Mouse (Mus musculus) MEL (cell line): ENCODE data around the gene Zc3h13. TPM values are rescaled to one million over a fixed set of nuclear protein-coding genes. Genes with fewer than 3 reads are reported as not detected.

Source experiments
- DNase-seq: peaks from one replicate; pipeline ENCODE4 v3.0.0; 2011; ENCODE audit warnings: low read depth, low spot score
- H3K27ac ChIP-seq: 2 replicates; pipeline ENCODE4 v1.5.1; 2012; ENCODE audit warnings: low read depth, mild to moderate bottlenecking, control low read depth, low read length, moderate library complexity; ENCODE audit not compliant: control insufficient read depth
- H3K27me3 ChIP-seq, 2 experiments: fragments of 150-350 bp in 1 of 2; sonication (generic) in 1 of 2; 2 replicates each; pipeline ENCODE4 v1.6.1; 2012; ENCODE audit warnings: low read length in 2 of 2, mild to moderate bottlenecking in 2 of 2, improper control_type of control experiment in 1 of 2, moderate library complexity in 1 of 2; ENCODE audit not compliant: insufficient read depth in 2 of 2, control insufficient read depth in 1 of 2
- H3K36me3 ChIP-seq, 2 experiments: 2 replicates each; pipeline ENCODE4 v1.6.1; 2012 to 2014; ENCODE audit warnings: low read length in 2 of 2, improper control_type of control experiment in 1 of 2, inconsistent platforms in 1 of 2, mild to moderate bottlenecking in 1 of 2; ENCODE audit not compliant: insufficient read depth in 2 of 2, control insufficient read depth in 1 of 2
- H3K4me1 ChIP-seq, 2 experiments: fragments of 150-350 bp in 1 of 2; sonication (generic) in 1 of 2; 2 replicates each; pipeline ENCODE4 v1.6.1; 2012; ENCODE audit warnings: low read length in 2 of 2, improper control_type of control experiment in 1 of 2, mild to moderate bottlenecking in 1 of 2; ENCODE audit not compliant: insufficient read depth in 2 of 2, control insufficient read depth in 1 of 2
- H3K4me3 ChIP-seq, 2 experiments: fragments of 150-350 bp in 1 of 2; sonication (generic) in 1 of 2; 2 replicates each; pipeline ENCODE4 v1.5.1; 2012; ENCODE audit warnings: low read depth in 2 of 2, low read length in 2 of 2, mild to moderate bottlenecking in 2 of 2, moderate library complexity in 2 of 2, control low read depth in 1 of 2, improper control_type of control experiment in 1 of 2; ENCODE audit not compliant: control insufficient read depth in 1 of 2, insufficient read depth in 1 of 2
- H3K79me2 ChIP-seq: 2 replicates; pipeline ENCODE4 v1.6.1; 2012; ENCODE audit warnings: mild to moderate bottlenecking, low read length, moderate library complexity; ENCODE audit not compliant: control insufficient read depth, poor library complexity, insufficient read depth
- H3K9ac ChIP-seq: 2 replicates; pipeline ENCODE4 v1.6.1; 2012; ENCODE audit warnings: low read depth, mild to moderate bottlenecking, control low read depth, low read length, moderate library complexity; ENCODE audit not compliant: control insufficient read depth, poor library complexity, severe bottlenecking
- H3K9me3 ChIP-seq: fragments of 150-350 bp; sonication (generic); replicated peaks from 2 replicates; pipeline ENCODE4 v1.6.1; 2012; ENCODE audit warnings: mild to moderate bottlenecking, low read length, improper control_type of control experiment, moderate library complexity; ENCODE audit not compliant: insufficient read depth
- E2F4 ChIP-seq: IDR thresholded peaks from 2 replicates; pipeline ENCODE4 v1.6.1; 2011; ENCODE audit warnings: low read depth, low read length, improper control_type of control experiment, borderline replicate concordance
- ELF1 ChIP-seq: IDR thresholded peaks from 2 replicates; pipeline ENCODE4 v1.6.1; 2014; ENCODE audit warnings: low read depth, mild to moderate bottlenecking, inconsistent platforms, low read length, improper control_type of control experiment, moderate library complexity
- ETS1 ChIP-seq: IDR thresholded peaks from 2 replicates; pipeline ENCODE4 v1.6.1; 2012; ENCODE audit warnings: low read depth, mild to moderate bottlenecking, inconsistent platforms, low read length, improper control_type of control experiment, moderate library complexity
- GATA1 ChIP-seq: IDR thresholded peaks from 2 replicates; pipeline ENCODE4 v1.6.1; 2011; ENCODE audit warnings: low read depth, low read length, improper control_type of control experiment
- JUND ChIP-seq: IDR thresholded peaks from 2 replicates; pipeline ENCODE4 v1.6.1; 2011; ENCODE audit warnings: low read depth, mild to moderate bottlenecking, improper control_type of control experiment, low read length
- KAT2A ChIP-seq: conservative IDR thresholded peaks from 2 replicates; pipeline ENCODE4 v1.6.1; 2012; ENCODE audit warnings: low read depth, low read length, improper control_type of control experiment, inconsistent platforms
- MAX ChIP-seq: IDR thresholded peaks from 2 replicates; pipeline ENCODE4 v1.6.1; 2011; ENCODE audit warnings: low read length, improper control_type of control experiment
- MYB ChIP-seq: IDR thresholded peaks from 2 replicates; pipeline ENCODE4 v1.6.1; 2011; ENCODE audit warnings: mild to moderate bottlenecking, low read depth, low read length, improper control_type of control experiment
- NELFE ChIP-seq: IDR thresholded peaks from 2 replicates; pipeline ENCODE4 v1.6.1; 2011; ENCODE audit warnings: low read depth, low read length, improper control_type of control experiment
- NRF1 ChIP-seq: IDR thresholded peaks from 2 replicates; pipeline ENCODE4 v1.6.1; 2014; ENCODE audit warnings: low read depth, mild to moderate bottlenecking, inconsistent platforms, low read length, improper control_type of control experiment, moderate library complexity; ENCODE audit not compliant: poor library complexity, insufficient read depth, severe bottlenecking
- POLR2A ChIP-seq, 2 experiments: IDR thresholded peaks; 2 replicates each; pipeline ENCODE4 v1.6.1; 2011 to 2012; ENCODE audit warnings: low read length in 2 of 2, mild to moderate bottlenecking in 2 of 2, control low read depth in 1 of 2, improper control_type of control experiment in 1 of 2, low read depth in 1 of 2, moderate library complexity in 1 of 2; ENCODE audit not compliant: control insufficient read depth in 1 of 2, insufficient read depth in 1 of 2, poor library complexity in 1 of 2
- POLR2AphosphoS2 ChIP-seq: IDR thresholded peaks from 2 replicates; pipeline ENCODE4 v1.6.1; 2011; ENCODE audit warnings: low read length, improper control_type of control experiment
- POLR2AphosphoS5 ChIP-seq: IDR thresholded peaks from 2 replicates; pipeline ENCODE4 v1.6.1; 2012; ENCODE audit warnings: low read depth, borderline replicate concordance, mild to moderate bottlenecking, inconsistent platforms, low read length, moderate library complexity, mixed read lengths
- SIN3A ChIP-seq: IDR thresholded peaks from 2 replicates; pipeline ENCODE4 v1.6.1; 2012; ENCODE audit warnings: low read length, improper control_type of control experiment, inconsistent platforms
- SMC3 ChIP-seq: IDR thresholded peaks from 2 replicates; pipeline ENCODE4 v1.6.1; 2011; ENCODE audit warnings: low read depth, low read length, improper control_type of control experiment
- TBP ChIP-seq: IDR thresholded peaks from 2 replicates; pipeline ENCODE4 v1.8.0; 2011; ENCODE audit warnings: low read depth, low read length, improper control_type of control experiment
- ZC3H11A ChIP-seq: IDR thresholded peaks from 2 replicates; pipeline ENCODE4 v1.6.1; 2012; ENCODE audit warnings: low read depth, mild to moderate bottlenecking, inconsistent platforms, low read length, improper control_type of control experiment
- ZMIZ1 ChIP-seq: IDR thresholded peaks from 2 replicates; pipeline ENCODE4 v1.6.1; 2012; ENCODE audit warnings: low read depth, mild to moderate bottlenecking, inconsistent platforms, low read length, improper control_type of control experiment, moderate library complexity
- polyA plus RNA-seq, 2 experiments: library from polyadenylated mRNA; stranded (reverse) in 1 of 2; unstranded in 1 of 2; fragments of >175 nt in 1 of 2; fragments of >200 nt in 1 of 2; gene quantifications; 2 replicates each; pipeline versions ENCODE4 v1.2.1 to v1.2.4; 2012; ENCODE audit warnings: low replicate concordance in 2 of 2, low read depth in 1 of 2; ENCODE audit not compliant: insufficient read length in 2 of 2, insufficient read depth in 1 of 2, missing spikeins in 1 of 2
- total RNA-seq: library from RNA; depleted of rRNA; stranded (reverse); fragments of 300-350 nt; gene quantifications from 2 replicates; pipeline ENCODE4 v1.2.3, GENCODE M21; 2012

Gene Zc3h13
- total and polyA plus RNA-seq, 3 experiments = 17.5 to 145 (median 41.8) TPM

DNA sequence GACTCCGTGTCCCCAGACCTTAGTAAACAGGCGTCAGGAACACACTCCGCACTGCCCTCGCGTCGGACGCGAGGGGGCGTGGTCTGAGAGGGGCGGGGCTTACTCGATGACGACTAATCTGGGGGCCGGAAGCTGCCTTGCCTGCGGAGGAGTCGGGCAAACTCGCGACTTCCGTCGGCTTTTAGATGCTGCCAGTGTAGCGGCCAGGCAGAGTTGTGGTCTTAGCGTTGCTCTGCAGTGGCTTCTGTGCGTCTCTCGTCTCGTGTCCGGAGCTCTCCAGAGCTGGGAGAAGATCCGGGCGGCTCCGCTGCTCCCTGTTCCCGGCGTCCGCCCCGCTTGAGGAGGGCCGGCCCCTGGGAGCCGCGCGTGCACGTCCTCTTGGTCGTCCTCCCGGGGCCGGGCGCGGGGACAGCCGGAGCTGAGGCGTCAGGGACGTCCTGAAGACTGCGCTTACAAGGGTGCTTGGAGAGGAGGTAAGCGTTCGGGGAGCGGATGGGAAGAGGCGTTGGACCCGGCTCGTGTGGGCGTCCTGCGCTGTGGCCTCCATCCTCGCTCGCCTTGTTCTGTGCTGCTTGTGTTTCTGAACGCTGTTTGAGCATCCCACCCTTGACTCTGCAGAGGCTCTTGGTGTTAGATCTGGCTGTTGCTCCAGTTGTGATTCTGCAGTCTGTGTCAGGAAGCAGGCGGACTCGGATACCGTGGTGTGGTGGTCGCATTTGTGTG lies at the start of gene Zc3h13 (continued):
- TF ChIP-seq POLR2A (IDR thresholded peaks at IDR 0.05; ENCODE audit: control insufficient read depth in 1 of 2, insufficient read depth in 1 of 2, low read depth in 1 of 2, low read length in 2 of 2, poor library complexity in 1 of 2) = peak; percentile 66 to 94; a peak in 3 of 4 replicates
- TF ChIP-seq ETS1 = 0 out of 2 replicates have a peak, but pooled peaks have one; percentile 35
- no peak for TF ChIP-seq GATA1
- TF ChIP-seq SMC3 = no peak
- peak; percentile 76; the same call in 1 of the 2 replicates for TF ChIP-seq MAX
- TF ChIP-seq, all 39 proteins: peak for 21

DNA sequence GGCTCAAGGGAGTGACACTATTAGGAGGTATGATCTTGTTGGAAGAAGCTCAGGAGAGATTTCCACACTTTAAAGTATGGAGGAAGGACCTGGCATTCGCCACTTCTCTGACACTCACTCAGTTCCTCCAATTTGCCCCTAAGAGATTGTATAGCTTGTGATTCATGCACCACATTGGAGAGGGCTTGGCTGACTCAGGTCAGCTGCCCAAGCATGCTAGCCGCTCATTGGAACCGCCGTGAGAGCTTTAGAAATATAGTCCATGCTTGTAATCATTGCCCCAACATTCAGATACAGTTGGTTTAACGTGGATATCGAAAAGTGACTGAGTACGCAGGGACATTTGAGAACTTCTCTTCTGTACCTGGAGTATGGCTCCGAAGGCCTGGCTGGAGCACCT lies 48.6 kb upstream of the Zc3h13 start:
- DNase-seq = no peak
- no peak overlapping the region for H3K4me3 ChIP-seq
- no peak overlapping the region for H3K27ac ChIP-seq
- peaks cover 6 to 13% of the 10 kb centered on the region in 2 experiments; a peak in 3 of 4 replicates for H3K4me1 ChIP-seq
- H3K27me3 ChIP-seq = no peaks in the 10 kb centered on the region
- peaks cover 0 to 15% of the 10 kb centered on the region in 2 experiments; a peak in 2 of 4 replicates for H3K36me3 ChIP-seq
- no peaks in the 10 kb centered on the region for H3K9me3 ChIP-seq
- no peak overlapping the region for H3K9ac ChIP-seq
- no peaks in the 10 kb centered on the region for H3K79me2 ChIP-seq
- no peak for TF ChIP-seq MAX
- TF ChIP-seq POLR2A (IDR thresholded peaks at IDR 0.05; ENCODE audit: control insufficient read depth in 1 of 2, insufficient read depth in 1 of 2, low read depth in 1 of 2, low read length in 2 of 2, poor library complexity in 1 of 2) = no peak
- no peak for TF ChIP-seq POLR2AphosphoS5
- TF ChIP-seq KAT2A = no peak
- no peak for TF ChIP-seq JUND
- TF ChIP-seq NELFE = no peak
- no peak for TF ChIP-seq NRF1
- no peak for TF ChIP-seq E2F4

DNA sequence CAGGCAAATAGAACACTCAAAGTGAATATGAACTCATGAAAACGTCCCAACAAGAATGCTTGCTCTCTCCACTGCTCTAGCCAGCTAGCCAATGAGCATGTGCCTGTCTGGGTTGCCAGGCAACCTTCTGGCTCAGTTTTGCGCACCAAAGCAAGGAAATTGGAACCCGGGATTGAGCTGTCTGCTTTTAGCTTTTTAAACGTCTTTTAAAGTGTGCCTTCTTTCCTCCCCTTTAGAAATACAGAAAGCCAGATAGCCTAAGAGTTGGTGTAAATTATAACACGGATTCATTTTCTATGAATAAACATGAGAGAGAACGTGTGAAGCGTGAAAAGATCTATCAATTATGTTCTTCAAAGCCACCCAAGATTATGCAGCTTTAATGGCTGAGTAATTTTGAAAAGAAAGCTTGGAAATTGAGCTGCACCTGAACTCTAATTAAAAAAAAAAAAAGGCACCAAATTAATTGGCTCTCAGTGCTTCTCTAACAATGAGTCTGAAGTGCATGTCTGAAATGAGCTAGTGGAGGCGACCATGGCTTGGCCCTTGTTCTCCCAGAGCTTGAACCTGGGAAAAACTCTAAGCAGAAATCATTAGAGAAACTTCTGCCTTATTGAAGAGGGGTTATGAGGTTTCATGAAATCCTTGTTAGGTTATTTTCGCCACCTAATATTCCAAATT lies 48.1 kb upstream of the Zc3h13 start:
- no peak for TF ChIP-seq E2F4
- TF ChIP-seq SMC3 = no peak
- TF ChIP-seq MYB = no peak
- TF ChIP-seq ZMIZ1 = no peak
- TF ChIP-seq POLR2AphosphoS2 = no peak
- TF ChIP-seq NRF1 = no peak
- no peak for TF ChIP-seq ETS1
- TF ChIP-seq ELF1 = no peak
- TF ChIP-seq SIN3A = no peak
- no peak for TF ChIP-seq ZC3H11A
- TF ChIP-seq TBP = no peak
- TF ChIP-seq, all 39 proteins: peak for 0
- no peaks in the 10 kb centered on the region for H3K27me3 ChIP-seq

More for the DNA sequence above, 48.1 kb upstream of the Zc3h13 start:
- Histone ChIP-seq H3K9ac (no peak overlapping the region), H3K79me2 (no peaks in the 10 kb centered on the region), H3K4me3 (no peak overlapping the region), H3K4me1 (peaks cover 6 to 13% of the 10 kb centered on the region in 2 experiments; a peak in 3 of 4 replicates), H3K36me3 (peaks cover 0 to 15% of the 10 kb centered on the region in 2 experiments; a peak in 2 of 4 replicates), H3K27ac (no peak overlapping the region), H3K9me3 (no peaks in the 10 kb centered on the region)
- no peak for DNase-seq
